Mouse (Mus musculus): ENCODE measurements around the gene Bub1b. TPM values are rescaled to one million over a fixed set of nuclear protein-coding genes. Genes with fewer than 3 reads are reported as not detected.

The Bub1b gene
- polyA plus RNA-seq, 1 experiment, result 54.9 TPM

DNA sequence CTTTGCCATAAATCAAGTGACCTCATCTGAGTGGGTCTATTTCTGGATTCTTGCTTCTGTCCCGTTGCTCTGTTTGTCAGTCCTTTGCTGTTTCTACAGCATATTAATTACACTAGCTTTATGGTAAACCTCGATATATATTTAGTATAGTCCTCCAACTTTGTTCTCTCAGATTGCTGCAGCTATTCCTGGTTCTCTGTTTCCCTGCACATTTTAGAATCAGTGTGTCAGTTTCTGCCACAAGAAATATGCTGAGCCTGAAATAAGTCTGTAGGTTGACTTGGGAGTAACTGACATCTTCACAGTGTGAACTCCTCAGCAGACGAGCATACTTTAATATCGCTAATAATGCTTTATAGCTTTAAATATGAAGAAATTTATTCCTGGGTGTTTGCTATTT is 87.1 kb downstream of the Bub1b start:
- Histone ChIP-seq H3K79me2 (ENCODE audit: control insufficient read depth, insufficient read depth) (no peaks in the 10 kb centered on the region), H3K4me3 (ENCODE audit: insufficient read depth, poor library complexity, severe bottlenecking) (no peak overlapping the region), H3K79me3 (ENCODE audit: low read depth) (no peaks in the 10 kb centered on the region), H3K27me3 (ENCODE audit: control insufficient read depth, insufficient read depth, insufficient read length) (peaks cover 8% of the 10 kb centered on the region), H3K36me3 (ENCODE audit: control insufficient read depth, insufficient read depth) (no peaks in the 10 kb centered on the region), H3ac (ENCODE audit: control insufficient read depth, insufficient read length, low read depth) (no peak overlapping the region)
- TF ChIP-seq MAX (IDR thresholded peaks at IDR 0.05), result no peak
- no peak for TF ChIP-seq CTCF (IDR thresholded peaks at IDR 0.05; ENCODE audit: control insufficient read depth, insufficient read depth, insufficient read length)
- TF ChIP-seq MYOD1 (IDR thresholded peaks at IDR 0.05; ENCODE audit: control insufficient read depth, insufficient read length, low read depth), result no peak
- TF ChIP-seq MYOG (IDR thresholded peaks at IDR 0.05; ENCODE audit: control insufficient read depth, extremely low read depth, insufficient read length), result no peak
- no peak for TF ChIP-seq USF1 (IDR thresholded peaks at IDR 0.05; ENCODE audit: low read depth)
- no peak for TF ChIP-seq CEBPB (IDR thresholded peaks at IDR 0.05; ENCODE audit: low read depth)
- no peak for TF ChIP-seq FOSL1 (IDR thresholded peaks at IDR 0.05; ENCODE audit: insufficient read depth, low read length, poor library complexity, severe bottlenecking)

DNA sequence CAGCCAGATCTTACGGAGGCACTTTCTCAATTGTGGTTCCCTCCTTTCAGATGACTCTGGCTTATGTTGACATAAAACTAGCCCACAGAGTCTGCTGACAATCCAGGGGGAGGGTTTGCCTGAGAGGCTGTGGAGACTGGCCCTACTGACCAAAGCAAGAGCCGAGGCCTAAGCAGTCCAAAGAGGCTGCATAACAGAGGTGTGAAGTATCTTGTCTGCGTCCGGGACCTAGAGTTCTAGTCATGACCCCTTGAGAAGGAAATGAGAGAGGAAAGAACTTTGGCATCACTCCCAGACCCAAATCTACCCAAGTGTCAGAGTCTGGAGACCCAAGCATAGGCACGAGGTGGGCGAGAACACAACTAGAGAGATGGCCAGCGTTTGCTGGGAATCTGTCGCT is 88.7 kb downstream of the Bub1b start:
- no peak overlapping the region for H3ac ChIP-seq (ENCODE audit: control insufficient read depth, insufficient read length, low read depth)
- no peak overlapping the region for H3K4me3 ChIP-seq (ENCODE audit: insufficient read depth, poor library complexity, severe bottlenecking)
- no peaks in the 10 kb centered on the region for H3K79me3 ChIP-seq (ENCODE audit: low read depth)
- no peaks in the 10 kb centered on the region for H3K36me3 ChIP-seq (ENCODE audit: control insufficient read depth, insufficient read depth)
- peaks cover 8% of the 10 kb centered on the region for H3K27me3 ChIP-seq (ENCODE audit: control insufficient read depth, insufficient read depth, insufficient read length)
- no peaks in the 10 kb centered on the region for H3K79me2 ChIP-seq (ENCODE audit: control insufficient read depth, insufficient read depth)
- TF ChIP-seq USF1 (IDR thresholded peaks at IDR 0.05; ENCODE audit: low read depth) (no peak), CEBPB (IDR thresholded peaks at IDR 0.05; ENCODE audit: low read depth) (no peak), CTCF (IDR thresholded peaks at IDR 0.05; ENCODE audit: control insufficient read depth, insufficient read depth, insufficient read length) (no peak), MYOG (IDR thresholded peaks at IDR 0.05; ENCODE audit: control insufficient read depth, extremely low read depth, insufficient read length) (no peak), MYOD1 (IDR thresholded peaks at IDR 0.05; ENCODE audit: control insufficient read depth, insufficient read length, low read depth) (no peak), FOSL1 (IDR thresholded peaks at IDR 0.05; ENCODE audit: insufficient read depth, low read length, poor library complexity, severe bottlenecking) (no peak), MAX (IDR thresholded peaks at IDR 0.05) (no peak)

DNA sequence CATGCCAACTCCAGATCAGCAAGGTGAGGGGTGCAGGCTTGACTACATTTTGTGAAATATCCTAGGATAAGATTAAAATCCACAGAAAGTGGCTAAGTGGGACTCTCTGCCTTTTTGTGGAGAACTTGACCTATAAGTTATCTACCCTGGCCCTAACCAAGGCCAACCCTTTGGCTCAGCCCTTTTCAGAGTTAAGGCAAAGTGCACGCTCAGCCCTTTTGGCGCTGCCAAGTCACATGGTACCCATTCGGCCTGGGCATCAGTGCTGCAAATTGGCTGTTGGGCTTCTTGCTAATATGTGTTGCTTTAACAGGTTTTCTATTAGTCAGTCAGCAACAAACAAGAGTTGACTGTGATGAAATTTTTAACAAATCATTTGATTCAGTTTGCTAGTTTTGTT is 89.8 kb downstream of the Bub1b start:
- no peak overlapping the region for H3ac ChIP-seq (ENCODE audit: control insufficient read depth, insufficient read length, low read depth)
- no peaks in the 10 kb centered on the region for H3K36me3 ChIP-seq (ENCODE audit: control insufficient read depth, insufficient read depth)
- H3K79me2 ChIP-seq (ENCODE audit: control insufficient read depth, insufficient read depth), result no peaks in the 10 kb centered on the region
- no peak overlapping the region for H3K4me3 ChIP-seq (ENCODE audit: insufficient read depth, poor library complexity, severe bottlenecking)
- H3K27me3 ChIP-seq (ENCODE audit: control insufficient read depth, insufficient read depth, insufficient read length), result peaks cover 8% of the 10 kb centered on the region
- no peaks in the 10 kb centered on the region for H3K79me3 ChIP-seq (ENCODE audit: low read depth)
- TF ChIP-seq CTCF (IDR thresholded peaks at IDR 0.05; ENCODE audit: control insufficient read depth, insufficient read depth, insufficient read length), result no peak
- no peak for TF ChIP-seq USF1 (IDR thresholded peaks at IDR 0.05; ENCODE audit: low read depth)
- TF ChIP-seq MAX (IDR thresholded peaks at IDR 0.05), result no peak
- TF ChIP-seq CEBPB (IDR thresholded peaks at IDR 0.05; ENCODE audit: low read depth), result no peak
- no peak for TF ChIP-seq MYOG (IDR thresholded peaks at IDR 0.05; ENCODE audit: control insufficient read depth, extremely low read depth, insufficient read length)
- TF ChIP-seq MYOD1 (IDR thresholded peaks at IDR 0.05; ENCODE audit: control insufficient read depth, insufficient read length, low read depth), result no peak

DNA sequence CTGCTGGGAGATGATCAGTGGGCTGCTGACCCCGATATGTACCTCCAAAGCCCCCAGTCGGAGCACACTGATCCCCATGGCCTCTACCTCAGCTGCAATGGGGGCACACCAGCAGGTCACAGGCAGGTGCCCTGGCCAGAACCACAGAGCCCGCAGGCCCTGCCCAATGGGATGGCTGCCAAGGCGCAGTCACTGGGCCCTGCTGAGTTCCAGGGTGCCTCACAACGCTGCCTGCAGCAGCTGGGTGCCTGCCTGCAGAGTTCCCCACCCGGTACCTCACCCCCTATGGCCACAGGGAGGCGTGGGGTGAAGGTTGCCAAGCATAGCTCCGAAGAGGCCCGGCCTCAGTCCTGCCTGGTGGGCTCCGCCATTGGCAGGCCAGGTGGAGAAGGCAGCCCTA is 91.9 kb downstream of the Bub1b start:
- peaks cover 19% of the 10 kb centered on the region for H3K27me3 ChIP-seq (ENCODE audit: control insufficient read depth, insufficient read depth, insufficient read length)
- no peaks in the 10 kb centered on the region for H3K36me3 ChIP-seq (ENCODE audit: control insufficient read depth, insufficient read depth)
- H3ac ChIP-seq (ENCODE audit: control insufficient read depth, insufficient read length, low read depth), result no peak overlapping the region
- TF ChIP-seq MYOG (IDR thresholded peaks at IDR 0.05; ENCODE audit: control insufficient read depth, extremely low read depth, insufficient read length) (no peak), CTCF (IDR thresholded peaks at IDR 0.05; ENCODE audit: control insufficient read depth, insufficient read depth, insufficient read length) (no peak), USF1 (IDR thresholded peaks at IDR 0.05; ENCODE audit: low read depth) (no peak), CEBPB (IDR thresholded peaks at IDR 0.05; ENCODE audit: low read depth) (no peak), MAX (IDR thresholded peaks at IDR 0.05) (no peak), MYOD1 (IDR thresholded peaks at IDR 0.05; ENCODE audit: control insufficient read depth, insufficient read length, low read depth) (no peak), FOSL1 (IDR thresholded peaks at IDR 0.05; ENCODE audit: insufficient read depth, low read length, poor library complexity, severe bottlenecking) (no peak)
- no peaks in the 10 kb centered on the region for H3K79me2 ChIP-seq (ENCODE audit: control insufficient read depth, insufficient read depth)
- H3K79me3 ChIP-seq (ENCODE audit: low read depth), result no peaks in the 10 kb centered on the region
- H3K4me3 ChIP-seq (ENCODE audit: insufficient read depth, poor library complexity, severe bottlenecking), result no peak overlapping the region

Other genes starting within 250 kb of the Bub1b start
- 4.7 TPM for gene Gpr176, start 224.8 kb upstream of the Bub1b start, polyA plus RNA-seq (2012; fragmentation: generic; extraction: Trizol)
- gene Eif2ak4, start 209.6 kb upstream of the Bub1b start, polyA plus RNA-seq (2012; fragmentation: generic; extraction: Trizol), result 6.6 TPM
- 230 TPM for gene Srp14, start 118.5 kb upstream of the Bub1b start, polyA plus RNA-seq (2012; fragmentation: generic; extraction: Trizol)
- gene Bmf, start 48.5 kb upstream of the Bub1b start, polyA plus RNA-seq (2012; fragmentation: generic; extraction: Trizol), result 0.42 TPM
- 0.13 TPM for gene Pak6, start 65.1 kb downstream of the Bub1b start, polyA plus RNA-seq (2012; fragmentation: generic; extraction: Trizol)
- 0.02 TPM for gene Ankrd63, start 105.8 kb downstream of the Bub1b start, polyA plus RNA-seq (2012; fragmentation: generic; extraction: Trizol)
- not detected for gene Plcb2, start 130.2 kb downstream of the Bub1b start, polyA plus RNA-seq (2012; fragmentation: generic; extraction: Trizol)
- gene Inafm2, start 147.5 kb downstream of the Bub1b start, polyA plus RNA-seq (2012; fragmentation: generic; extraction: Trizol), result 10.3 TPM
- 9.3 TPM for gene Ccdc9b, start 164.4 kb downstream of the Bub1b start, polyA plus RNA-seq (2012; fragmentation: generic; extraction: Trizol)
- not detected for gene Phgr1, start 174.6 kb downstream of the Bub1b start, polyA plus RNA-seq (2012; fragmentation: generic; extraction: Trizol)
- gene Disp2, start 181.5 kb downstream of the Bub1b start, polyA plus RNA-seq (2012; fragmentation: generic; extraction: Trizol), result 0.05 TPM
- gene Knstrn, start 215.8 kb downstream of the Bub1b start, polyA plus RNA-seq (2012; fragmentation: generic; extraction: Trizol), result 76.0 TPM

All from C2C12 (cell line).